Mouse (Mus musculus) layer of hippocampus, adult 6 months (tissue): ENCODE data around the gene Slc25a53. TPM values are rescaled to one million over a fixed set of nuclear protein-coding genes. Genes with fewer than 3 reads are reported as not detected.

Experiments used
- long read RNA-seq, 2 experiments: library from polyadenylated mRNA; unstranded; transcript quantifications; one replicate each; pipeline ENCODE4 v2.0.0; 2019 to 2020
- polyA plus RNA-seq: library from polyadenylated mRNA; unstranded; fragments of <200 nt; fragmentation: Nextera tagmentation; gene quantifications from 2 replicates; pipeline ENCODE4 v1.2.3, GENCODE M21; 2021

Gene Slc25a53
- 7.5 and 9.1 TPM in 2 replicates for polyA plus RNA-seq
- long read RNA-seq, experiment 1, transcript Slc25a53-205 (7 exons, 1,737 nt), result major isoform, 11 of 24 reads
- long read RNA-seq, experiment 1, partial matches to known transcripts, result 2 of 24 reads
- long read RNA-seq, experiment 1, other reads (novel, unspliced or antisense), result 7 of 24 reads
- long read RNA-seq, experiment 2, transcript Slc25a53-205 (7 exons, 1,737 nt), result major isoform, 29 of 60 reads
- long read RNA-seq, experiment 2, transcript Slc25a53-204 (7 exons, 1,740 nt), result minor isoform, 9 of 60 reads
- long read RNA-seq, experiment 2, partial matches to known transcripts, result 2 of 60 reads
- long read RNA-seq, experiment 2, other reads (novel, unspliced or antisense), result 16 of 60 reads

GRCm38 (mm10) chrX:137038000-137038483 is at the start of gene Slc25a53:
Gene Slc25a53, minus strand, starts transcription at chrX:137038302.

GRCm38 (mm10) chrX:137049425-137050225 is 11.5 kb upstream of the Slc25a53 start, which contains the start of gene Fam199x:
Gene Fam199x, plus strand, starts transcription at chrX:137049594.

GRCm38 (mm10) chrX:136992978-136993547 is 45.0 kb downstream of the Slc25a53 start, which contains the start of gene Zcchc18:
Gene Zcchc18, plus strand, starts transcription at chrX:136993155.

GRCm38 (mm10) chrX:136976424-136977084 is 61.5 kb downstream of the Slc25a53 start, which contains the start of the genes Tmsb15l and Tmsb15b1:
Gene Tmsb15l, minus strand, starts transcription at chrX:136976869.
Gene Tmsb15b1, minus strand, starts transcription at chrX:136976874.

GRCm38 (mm10) chrX:136975397-136975796 is 62.7 kb downstream of the Slc25a53 start, which contains the start of gene Tmsb15b2:
Gene Tmsb15b2, minus strand, starts transcription at chrX:136975497.

Other genes starting within 250 kb of the Slc25a53 start
- gene Plp1, start 215.6 kb downstream of the Slc25a53 start, polyA plus RNA-seq, result 1,040 and 1,122 TPM in 2 replicates
- gene Rab9b, start 169.5 kb downstream of the Slc25a53 start, polyA plus RNA-seq, result 9.2 and 10.7 TPM in 2 replicates
- gene H2bfm, start 111.0 kb downstream of the Slc25a53 start, polyA plus RNA-seq, result not detected in 2 replicates
- 31.9 and 33.3 TPM in 2 replicates for gene Tmsb15b2, start 62.8 kb downstream of the Slc25a53 start, polyA plus RNA-seq
- gene Tmsb15l, start 61.4 kb downstream of the Slc25a53 start, polyA plus RNA-seq, result 8.0 and 13.4 TPM in 2 replicates
- 17.9 and 18.6 TPM in 2 replicates for gene Tmsb15b1, start 61.4 kb downstream of the Slc25a53 start, polyA plus RNA-seq
- gene Zcchc18, start 45.1 kb downstream of the Slc25a53 start, polyA plus RNA-seq, result 257 and 296 TPM in 2 replicates
- 2.0 and 2.6 TPM in 2 replicates for gene Fam199x, start 11.3 kb upstream of the Slc25a53 start, polyA plus RNA-seq
- not detected in 2 replicates for gene Esx1, start 83.8 kb upstream of the Slc25a53 start, polyA plus RNA-seq